Mouse (Mus musculus): ENCODE measurements at regions not wholly inside any gene's neighbourhood (a gene's known extent, or its start where the extent isn't known, plus 50 kb on each side); places are given as distances from the start of the nearest gene placed in this dataset.
A peak's percentile ranks its signal among the peaks of the same experiment; 100 is the strongest.

GRCm38 (mm10) chrX:50607636-50608035 is 179.3 kb upstream of the Olfr1324 start:
- TF ChIP-seq CTCF (IDR thresholded peaks at IDR 0.05; ENCODE audit: low read depth) (peak; percentile 66), EP300 (optimal IDR thresholded peaks at IDR 0.05) (no peak)
